Mouse (Mus musculus): Measurements from ENCODE around the gene Smap1. TPM values are rescaled to one million over a fixed set of nuclear protein-coding genes. Genes with fewer than 3 reads are reported as not detected.

Gene Smap1
- polyA plus RNA-seq, 1 experiment from 2014 or later = 78.3 TPM

DNA sequence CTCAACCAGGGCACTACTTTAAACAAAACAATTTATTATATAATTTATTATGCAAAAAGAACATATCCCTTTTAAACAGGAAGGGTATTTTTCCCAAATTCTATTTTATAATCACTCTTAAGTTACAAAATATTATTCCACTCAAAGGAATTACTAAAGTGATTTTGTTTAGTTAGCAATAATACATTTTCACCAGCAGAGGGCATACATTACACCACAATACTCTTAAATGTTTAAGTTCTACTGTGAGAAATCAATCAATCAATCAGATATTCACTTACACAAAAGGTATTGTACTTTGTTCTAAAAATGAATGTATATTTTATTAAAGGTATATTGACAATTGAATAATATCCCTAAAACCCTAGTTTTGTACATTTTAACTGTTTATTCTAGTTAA lies 16.0 kb downstream of the Smap1 start:
- no peaks in the 10 kb centered on the region for H3K9me3 ChIP-seq (replicated peaks)
- no peak overlapping the region for H3K4me3 ChIP-seq
- H3K27me3 ChIP-seq = no peaks in the 10 kb centered on the region
- no peak overlapping the region for H3K9ac ChIP-seq
- H3K4me1 ChIP-seq = no peaks in the 10 kb centered on the region
- H3K4me2 ChIP-seq (replicated peaks) = no peak overlapping the region
- no peak for ATAC-seq (ENCODE audit: low FRiP score)
- H3K36me3 ChIP-seq = no peaks in the 10 kb centered on the region
- no peak overlapping the region for H3K27ac ChIP-seq

DNA sequence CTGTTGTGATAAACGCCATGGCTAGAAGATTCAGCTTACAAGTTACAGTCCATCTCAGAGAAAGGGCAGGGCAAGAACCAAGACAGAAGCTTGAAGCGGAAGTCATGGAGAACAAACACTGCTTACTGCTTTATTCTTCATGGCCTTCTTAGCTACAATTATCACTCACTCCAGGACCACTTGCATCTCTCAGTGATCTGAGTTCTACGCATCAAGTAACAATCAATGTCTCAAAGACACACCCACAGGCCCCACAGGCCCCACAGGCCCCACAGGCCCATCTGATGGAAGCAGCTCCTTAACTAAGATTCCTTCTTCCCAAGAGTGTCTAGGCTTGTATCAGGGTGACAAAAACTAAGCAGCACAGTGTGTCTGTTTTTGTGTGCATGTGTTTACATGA lies 18.8 kb downstream of the Smap1 start:
- Histone ChIP-seq H3K36me3 (no peaks in the 10 kb centered on the region), H3K27ac (no peak overlapping the region), H3K4me3 (no peak overlapping the region), H3K27me3 (no peaks in the 10 kb centered on the region), H3K9me3 (replicated peaks) (no peaks in the 10 kb centered on the region), H3K4me1 (no peaks in the 10 kb centered on the region), H3K9ac (no peak overlapping the region), H3K4me2 (replicated peaks) (no peak overlapping the region)
- ATAC-seq (ENCODE audit: low FRiP score) = no peak
- WGBS = 83% methylated on average over 3 of the region's 3 CpGs

GRCm38 (mm10) chr1:23902736-23903135 lies 19.4 kb downstream of the Smap1 start:
- no peak overlapping the region for H3K9ac ChIP-seq
- H3K27me3 ChIP-seq = no peaks in the 10 kb centered on the region
- no peak for ATAC-seq (ENCODE audit: low FRiP score)
- H3K4me2 ChIP-seq (replicated peaks) = no peak overlapping the region
- no peaks in the 10 kb centered on the region for H3K4me1 ChIP-seq
- no peaks in the 10 kb centered on the region for H3K36me3 ChIP-seq
- 96% methylated on average over 2 of the region's 2 CpGs for WGBS
- no peak overlapping the region for H3K27ac ChIP-seq
- no peaks in the 10 kb centered on the region for H3K9me3 ChIP-seq (replicated peaks)
- H3K4me3 ChIP-seq = no peak overlapping the region

DNA sequence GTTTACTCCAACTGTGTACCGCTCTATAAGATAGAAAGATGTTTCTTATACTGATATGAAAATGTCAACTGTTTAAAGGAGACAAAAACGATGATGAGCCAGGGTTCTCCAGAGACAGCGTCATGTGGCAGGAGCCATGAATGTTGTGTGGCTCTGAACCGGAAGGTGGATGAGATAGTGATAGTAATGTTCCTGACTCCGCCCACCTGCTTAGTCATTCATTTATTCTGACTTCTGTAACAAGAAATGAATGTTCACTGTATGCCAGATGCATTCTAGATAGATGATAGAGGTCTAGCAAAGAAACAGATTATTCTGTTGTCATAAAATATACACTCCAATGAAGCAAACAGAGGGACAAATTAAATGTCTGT lies 22.5 kb downstream of the Smap1 start:
- Histone ChIP-seq H3K36me3 (no peaks in the 10 kb centered on the region), H3K9ac (no peak overlapping the region), H3K27me3 (no peaks in the 10 kb centered on the region), H3K4me2 (replicated peaks) (no peak overlapping the region), H3K27ac (no peak overlapping the region), H3K9me3 (replicated peaks) (no peaks in the 10 kb centered on the region), H3K4me3 (no peak overlapping the region), H3K4me1 (no peaks in the 10 kb centered on the region)
- WGBS = 93% methylated on average over 5 of the region's 5 CpGs
- ATAC-seq (ENCODE audit: low FRiP score) = no peak

DNA sequence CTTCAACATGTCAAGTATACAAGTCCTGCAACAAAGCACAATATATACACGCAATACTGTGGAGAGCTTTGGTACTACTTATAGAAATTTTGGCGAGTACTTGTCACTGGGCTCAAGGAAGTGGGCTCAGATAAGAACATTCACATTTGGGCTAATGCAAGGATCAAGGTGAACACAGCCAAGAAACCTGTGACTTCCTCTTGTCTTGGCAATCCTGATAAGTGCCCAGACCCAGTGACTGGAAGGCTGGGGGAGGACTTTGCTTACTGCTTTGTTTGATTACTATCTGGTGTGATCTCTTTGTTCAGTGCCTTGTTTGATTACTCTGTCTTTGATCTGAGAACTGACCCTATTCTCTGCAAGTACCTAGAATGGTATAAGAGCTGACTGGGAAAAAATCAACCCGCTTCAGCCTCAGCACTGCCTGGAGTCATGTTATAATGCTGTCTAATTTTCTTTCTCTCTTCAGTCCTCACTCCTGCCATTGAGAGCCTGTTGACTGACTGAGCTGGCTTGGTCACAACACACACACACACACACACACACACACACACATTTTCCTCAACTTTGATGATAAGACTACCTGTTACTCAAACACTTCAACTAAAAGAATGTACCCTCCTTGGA lies 23.0 kb downstream of the Smap1 start:
- 95% methylated on average over 3 of the region's 3 CpGs for WGBS
- H3K4me3 ChIP-seq = no peak overlapping the region
- H3K9me3 ChIP-seq (replicated peaks) = no peaks in the 10 kb centered on the region
- no peaks in the 10 kb centered on the region for H3K4me1 ChIP-seq
- H3K9ac ChIP-seq = no peak overlapping the region
- no peak for ATAC-seq (ENCODE audit: low FRiP score)
- H3K4me2 ChIP-seq (replicated peaks) = no peak overlapping the region
- H3K27ac ChIP-seq = no peak overlapping the region
- no peaks in the 10 kb centered on the region for H3K27me3 ChIP-seq
- no peaks in the 10 kb centered on the region for H3K36me3 ChIP-seq

DNA sequence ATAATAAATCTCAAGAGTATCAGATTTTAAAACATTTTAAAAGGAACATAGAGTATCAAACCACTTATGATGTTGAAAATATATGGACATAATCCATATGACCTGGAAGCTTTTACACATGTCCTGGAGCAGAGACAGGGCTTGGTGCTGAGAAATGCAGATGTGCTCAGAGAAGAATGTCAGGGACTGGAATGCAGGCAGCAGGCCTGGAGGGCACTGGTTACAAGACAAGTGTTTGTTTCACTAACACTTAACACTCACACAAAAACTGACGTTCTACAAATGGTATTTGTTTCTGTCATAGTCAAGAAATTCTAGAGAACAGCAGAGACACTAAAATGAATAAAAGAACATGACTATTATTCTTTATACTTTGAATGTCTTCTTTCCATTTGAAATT lies 30.0 kb downstream of the Smap1 start:
- WGBS = 61% methylated on average over 1 of the region's 1 CpGs
- ATAC-seq (ENCODE audit: low FRiP score) = no peak
- Histone ChIP-seq H3K9me3 (replicated peaks) (no peaks in the 10 kb centered on the region), H3K4me2 (replicated peaks) (no peak overlapping the region), H3K27me3 (no peaks in the 10 kb centered on the region), H3K27ac (no peak overlapping the region), H3K9ac (no peak overlapping the region), H3K4me1 (no peaks in the 10 kb centered on the region), H3K4me3 (no peak overlapping the region), H3K36me3 (no peaks in the 10 kb centered on the region)

GRCm38 (mm10) chr1:23884914-23885313 lies 37.2 kb downstream of the Smap1 start:
- Histone ChIP-seq H3K9me3 (replicated peaks) (no peaks in the 10 kb centered on the region), H3K36me3 (no peaks in the 10 kb centered on the region), H3K9ac (no peak overlapping the region), H3K4me2 (replicated peaks) (no peak overlapping the region), H3K4me3 (no peak overlapping the region), H3K27me3 (no peaks in the 10 kb centered on the region), H3K27ac (no peak overlapping the region), H3K4me1 (no peaks in the 10 kb centered on the region)
- ATAC-seq (ENCODE audit: low FRiP score) = no peak
- WGBS = 95% methylated on average over 7 of the region's 7 CpGs

DNA sequence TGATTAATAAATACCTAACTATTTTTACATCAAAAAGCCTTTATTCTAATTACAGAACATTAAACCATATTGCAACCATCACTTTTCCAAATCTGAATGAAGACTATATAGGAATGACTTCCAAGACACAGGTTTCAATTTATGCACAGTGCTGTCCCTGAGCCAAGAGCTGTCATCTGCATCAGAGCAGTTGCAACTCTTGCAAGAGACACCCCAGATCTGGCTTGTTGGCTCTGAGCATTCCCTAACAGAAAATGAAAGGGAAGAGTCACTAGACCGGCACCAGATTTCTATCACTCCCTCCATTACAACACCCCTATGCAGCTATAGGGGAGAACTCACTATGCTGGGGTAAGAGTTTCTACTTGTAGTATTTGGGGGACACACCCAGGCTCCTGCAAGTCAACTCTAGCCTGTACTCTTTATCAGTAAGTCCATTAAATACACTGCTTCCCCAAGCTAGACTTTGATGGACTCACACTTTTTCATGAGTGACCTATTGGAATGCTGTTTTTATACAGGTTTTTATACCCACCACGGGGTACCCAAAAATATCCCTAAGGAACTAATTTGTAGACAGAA lies 37.9 kb downstream of the Smap1 start:
- WGBS = 93% methylated on average over 2 of the region's 2 CpGs
- Histone ChIP-seq H3K27ac (no peak overlapping the region), H3K4me3 (no peak overlapping the region), H3K9me3 (replicated peaks) (no peaks in the 10 kb centered on the region), H3K27me3 (no peaks in the 10 kb centered on the region), H3K9ac (no peak overlapping the region), H3K4me2 (replicated peaks) (no peak overlapping the region), H3K36me3 (no peaks in the 10 kb centered on the region), H3K4me1 (no peaks in the 10 kb centered on the region)
- ATAC-seq (ENCODE audit: low FRiP score) = no peak

- H3K4me2 ChIP-seq (replicated peaks) = no peak overlapping the region
- no peak overlapping the region for H3K9ac ChIP-seq
- H3K27me3 ChIP-seq = no peaks in the 10 kb centered on the region
- no peak overlapping the region for H3K27ac ChIP-seq
- H3K4me3 ChIP-seq = no peak overlapping the region
- H3K9me3 ChIP-seq (replicated peaks) = no peaks in the 10 kb centered on the region
- no peaks in the 10 kb centered on the region for H3K36me3 ChIP-seq
- no peaks in the 10 kb centered on the region for H3K4me1 ChIP-seq
- no peak for ATAC-seq (ENCODE audit: low FRiP score)
- 100% methylated on average over 1 of the region's 1 CpGs for WGBS
Measured at GRCm38 (mm10) chr1:23882681-23883080, 39.4 kb downstream of the Smap1 start.

DNA sequence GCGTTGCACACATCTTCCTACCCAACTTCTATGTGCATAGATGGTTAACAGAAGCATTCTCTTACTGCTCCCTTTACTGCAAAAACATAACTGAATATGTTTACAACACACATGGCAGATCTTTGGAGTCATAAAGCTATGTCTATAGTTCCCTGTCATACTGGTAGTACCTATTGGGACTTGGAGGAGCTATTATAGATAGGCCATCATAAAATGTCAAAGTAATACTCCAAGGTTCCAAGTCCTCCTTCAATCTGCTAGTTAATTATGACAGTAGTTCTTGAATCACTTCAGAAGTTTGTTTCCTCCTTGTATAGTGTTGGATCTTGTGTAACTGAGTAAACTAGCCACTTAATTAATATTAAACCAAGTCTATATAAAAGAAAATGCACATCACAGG lies 49.9 kb downstream of the Smap1 start:
- no peaks in the 10 kb centered on the region for H3K9me3 ChIP-seq (replicated peaks)
- 100% methylated on average over 1 of the region's 1 CpGs for WGBS
- peaks cover 5% of the 10 kb centered on the region; the same call in 1 of the 2 replicates for H3K36me3 ChIP-seq
- no peaks in the 10 kb centered on the region for H3K4me1 ChIP-seq
- no peak overlapping the region for H3K27ac ChIP-seq
- no peak overlapping the region for H3K4me3 ChIP-seq
- H3K27me3 ChIP-seq = no peaks in the 10 kb centered on the region
- no peak overlapping the region for H3K9ac ChIP-seq
- no peak for ATAC-seq (ENCODE audit: low FRiP score)
- no peak overlapping the region for H3K4me2 ChIP-seq (replicated peaks)

- peaks cover 8% of the 10 kb centered on the region; the same call in 1 of the 2 replicates for H3K36me3 ChIP-seq
- no peaks in the 10 kb centered on the region for H3K9me3 ChIP-seq (replicated peaks)
- WGBS = 53% methylated on average over 2 of the region's 2 CpGs
- no peak overlapping the region for H3K27ac ChIP-seq
- no peaks in the 10 kb centered on the region for H3K4me1 ChIP-seq
- no peak overlapping the region for H3K9ac ChIP-seq
- no peak overlapping the region for H3K4me2 ChIP-seq (replicated peaks)
- ATAC-seq (ENCODE audit: low FRiP score) = no peak
- no peaks in the 10 kb centered on the region for H3K27me3 ChIP-seq
- no peak overlapping the region for H3K4me3 ChIP-seq
Measured at GRCm38 (mm10) chr1:23867350-23867862, 54.7 kb downstream of the Smap1 start.

DNA sequence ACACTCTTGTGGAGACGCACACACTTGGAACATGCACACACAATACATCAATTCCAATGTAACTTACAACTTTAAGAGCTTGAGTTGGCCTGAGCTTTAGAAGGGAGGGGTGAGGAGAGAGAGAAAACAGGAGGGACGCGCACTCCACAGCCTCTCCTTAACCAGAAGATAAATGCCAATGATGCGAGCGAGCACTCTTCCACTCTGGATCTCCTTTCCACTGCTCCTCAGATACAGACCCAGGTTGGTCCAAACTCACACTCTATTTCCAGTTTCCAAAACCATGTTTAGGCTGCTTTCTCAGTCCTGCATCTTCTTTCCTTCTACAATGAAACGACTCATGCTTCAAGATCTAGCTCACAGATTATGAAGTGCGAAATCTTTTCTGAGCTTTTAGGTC lies 56.6 kb downstream of the Smap1 start:
- Histone ChIP-seq H3K4me2 (replicated peaks) (no peak overlapping the region), H3K36me3 (peaks cover 8% of the 10 kb centered on the region; the same call in 1 of the 2 replicates), H3K9me3 (replicated peaks) (no peaks in the 10 kb centered on the region), H3K4me1 (no peaks in the 10 kb centered on the region), H3K4me3 (no peak overlapping the region), H3K27me3 (no peaks in the 10 kb centered on the region), H3K9ac (no peak overlapping the region), H3K27ac (no peak overlapping the region)
- 97% methylated on average over 7 of the region's 7 CpGs for WGBS
- ATAC-seq (ENCODE audit: low FRiP score) = no peak

GRCm38 (mm10) chr1:23860944-23861343 lies 61.2 kb downstream of the Smap1 start:
- no peak overlapping the region for H3K4me2 ChIP-seq (replicated peaks)
- H3K27me3 ChIP-seq = no peaks in the 10 kb centered on the region
- WGBS = 89% methylated on average over 2 of the region's 2 CpGs
- H3K4me1 ChIP-seq = no peaks in the 10 kb centered on the region
- H3K9ac ChIP-seq = no peak overlapping the region
- no peak overlapping the region for H3K4me3 ChIP-seq
- ATAC-seq (ENCODE audit: low FRiP score) = no peak
- H3K9me3 ChIP-seq (replicated peaks) = no peaks in the 10 kb centered on the region
- peaks cover 20% of the 10 kb centered on the region for H3K36me3 ChIP-seq
- H3K27ac ChIP-seq = no peak overlapping the region

Data from hindbrain, embryonic 12.5 days (tissue).